Mouse (Mus musculus) ES-Bruce4 (cell line): Measurements from ENCODE around the gene 9230104L09Rik. TPM values are rescaled to one million over a fixed set of nuclear protein-coding genes. Genes with fewer than 3 reads are reported as not detected.

Experiments
- H3K27ac ChIP-seq: 2 replicates; pipeline ENCODE4 v1.5.1; 2012; ENCODE audit warnings: low read length, inconsistent platforms; ENCODE audit not compliant: insufficient read depth
- H3K27me3 ChIP-seq: 2 replicates; pipeline ENCODE4 v1.6.1; 2012; ENCODE audit warnings: mild to moderate bottlenecking, low read length, inconsistent platforms; ENCODE audit not compliant: control insufficient read depth, poor library complexity, insufficient read depth, severe bottlenecking
- H3K36me3 ChIP-seq: 2 replicates; pipeline ENCODE4 v1.6.1; 2012; ENCODE audit warnings: inconsistent platforms, mild to moderate bottlenecking, low read length, moderate library complexity; ENCODE audit not compliant: control insufficient read depth, poor library complexity, insufficient read depth, severe bottlenecking
- H3K4me1 ChIP-seq: one replicate; pipeline ENCODE4 v1.8.1; 2011; ENCODE audit warnings: low read length; ENCODE audit not compliant: control insufficient read depth, insufficient read depth
- H3K4me3 ChIP-seq: 2 replicates; pipeline ENCODE4 v1.5.1; 2011; ENCODE audit warnings: low read depth, mild to moderate bottlenecking, low read length
- H3K9ac ChIP-seq: 2 replicates; pipeline ENCODE4 v1.6.1; 2012; ENCODE audit warnings: low read depth, mild to moderate bottlenecking, inconsistent platforms; ENCODE audit not compliant: poor library complexity, severe bottlenecking
- H3K9me3 ChIP-seq: replicated peaks from 2 replicates; pipeline ENCODE4 v1.6.1; 2012; ENCODE audit warnings: mild to moderate bottlenecking, low read length, inconsistent platforms; ENCODE audit not compliant: control insufficient read depth, poor library complexity, insufficient read depth, severe bottlenecking
- CTCF ChIP-seq: IDR thresholded peaks from one replicate; pipeline ENCODE4 v1.8.1; 2011; ENCODE audit warnings: low read depth, low read length
- EP300 ChIP-seq: IDR thresholded peaks from 2 replicates; pipeline ENCODE4 v1.6.1; 2011; ENCODE audit warnings: low read depth, low read length; ENCODE audit not compliant: insufficient read depth
- POLR2A ChIP-seq: IDR thresholded peaks from one replicate; pipeline ENCODE4 v1.8.1; 2011; ENCODE audit warnings: low read length; ENCODE audit not compliant: insufficient read depth
- polyA plus RNA-seq: library from polyadenylated mRNA; stranded (reverse); fragments of >200 nt; gene quantifications from 2 replicates; pipeline ENCODE4 v1.2.4, GENCODE M21; 2011; ENCODE audit warnings: low read depth; ENCODE audit not compliant: missing spikeins, insufficient read depth, insufficient read length

9230104L09Rik gene
- polyA plus RNA-seq, result not detected in 2 replicates

GRCm38 (mm10) chr2:148864966-148865365 lies at the start of gene 9230104L09Rik:
TSS of gene 9230104L09Rik (minus strand) at chr2:148865038.
- Histone ChIP-seq H3K36me3 (no peaks in the 10 kb centered on the region), H3K9me3 (no peaks in the 10 kb centered on the region), H3K9ac (no peak within 1 kb of the TSS), H3K4me3 (no peak within 1 kb of the TSS), H3K4me1 (no peaks in the 10 kb centered on the region), H3K27me3 (no peaks in the 10 kb centered on the region), H3K27ac (no peak within 1 kb of the TSS)
- TF ChIP-seq EP300 (no peak), POLR2A (no peak), CTCF (no peak)

- Histone ChIP-seq H3K27ac (no peak overlapping the region), H3K9ac (no peak overlapping the region), H3K36me3 (no peaks in the 10 kb centered on the region), H3K4me3 (no peak overlapping the region), H3K4me1 (no peaks in the 10 kb centered on the region), H3K27me3 (no peaks in the 10 kb centered on the region), H3K9me3 (no peaks in the 10 kb centered on the region)
- TF ChIP-seq CTCF (peak; percentile 72), EP300 (no peak), POLR2A (no peak)
These were observed 37.4 kb upstream of the 9230104L09Rik start for GRCm38 (mm10) chr2:148902286-148902685.

- no peak overlapping the region for H3K4me3 ChIP-seq
- H3K9me3 ChIP-seq, result no peaks in the 10 kb centered on the region
- no peaks in the 10 kb centered on the region for H3K36me3 ChIP-seq
- no peaks in the 10 kb centered on the region for H3K27me3 ChIP-seq
- H3K9ac ChIP-seq, result no peak overlapping the region
- H3K4me1 ChIP-seq, result no peaks in the 10 kb centered on the region
- TF ChIP-seq EP300 (no peak), POLR2A (no peak), CTCF (no peak)
- no peak overlapping the region for H3K27ac ChIP-seq
These were observed 35.5 kb upstream of the 9230104L09Rik start for GRCm38 (mm10) chr2:148900305-148900704.

- TF ChIP-seq POLR2A, result no peak
- no peak for TF ChIP-seq CTCF
- TF ChIP-seq EP300, result no peak
- no peaks in the 10 kb centered on the region for H3K27me3 ChIP-seq
- no peak overlapping the region for H3K9ac ChIP-seq
- no peaks in the 10 kb centered on the region for H3K4me1 ChIP-seq
- no peaks in the 10 kb centered on the region for H3K9me3 ChIP-seq
- H3K27ac ChIP-seq, result no peak overlapping the region
- H3K4me3 ChIP-seq, result no peak overlapping the region
- no peaks in the 10 kb centered on the region for H3K36me3 ChIP-seq
These were observed 31.4 kb upstream of the 9230104L09Rik start for GRCm38 (mm10) chr2:148896219-148896618.

- Histone ChIP-seq H3K27ac (no peak overlapping the region), H3K4me1 (no peaks in the 10 kb centered on the region), H3K36me3 (no peaks in the 10 kb centered on the region), H3K27me3 (no peaks in the 10 kb centered on the region), H3K9me3 (no peaks in the 10 kb centered on the region), H3K4me3 (no peak overlapping the region), H3K9ac (no peak overlapping the region)
- no peak for TF ChIP-seq CTCF
- no peak for TF ChIP-seq POLR2A
- TF ChIP-seq EP300, result no peak
These were observed 28.3 kb upstream of the 9230104L09Rik start for GRCm38 (mm10) chr2:148893107-148893506.

- Histone ChIP-seq H3K36me3 (no peaks in the 10 kb centered on the region), H3K27ac (no peak overlapping the region), H3K27me3 (no peaks in the 10 kb centered on the region), H3K9me3 (no peaks in the 10 kb centered on the region), H3K4me3 (no peak overlapping the region), H3K9ac (no peak overlapping the region), H3K4me1 (no peaks in the 10 kb centered on the region)
- TF ChIP-seq EP300 (no peak), POLR2A (no peak), CTCF (no peak)
These were observed 25.4 kb upstream of the 9230104L09Rik start for GRCm38 (mm10) chr2:148890021-148890851.
